Mouse (Mus musculus): Measurements from ENCODE around the gene Stx11. TPM values are rescaled to one million over a fixed set of nuclear protein-coding genes. Genes with fewer than 3 reads are reported as not detected.

The Stx11 gene
- polyA plus RNA-seq, 1 experiment from 2014 or later, result 2.0 TPM

DNA sequence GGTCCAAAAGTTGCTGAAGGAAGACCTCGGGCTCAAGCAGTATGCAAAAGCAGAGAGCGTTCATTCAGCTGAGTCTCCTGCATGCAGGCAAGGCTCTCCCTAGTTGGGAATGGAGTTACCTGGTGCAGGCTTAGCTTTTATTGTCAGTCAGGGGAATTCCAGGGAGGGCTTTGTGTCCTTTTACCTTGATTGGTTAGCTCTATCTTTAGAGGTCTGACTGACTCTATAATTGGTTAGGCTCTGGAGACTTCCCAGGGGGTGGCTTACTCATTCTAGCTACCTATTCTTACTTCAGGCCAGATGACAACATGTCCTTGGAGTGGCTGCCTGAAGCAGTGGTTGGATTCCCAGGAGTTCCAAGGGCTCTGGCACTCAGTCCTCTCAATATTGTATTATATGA, 54.2 kb downstream of the Stx11 start:
- DNase-seq (ENCODE audit: low spot score) (no peak), ATAC-seq (ENCODE audit: low FRiP score) (no peak)
- Histone ChIP-seq H3K4me2 (replicated peaks) (no peak overlapping the region), H3K27ac (no peak overlapping the region), H3K9ac (no peak overlapping the region), H3K9me3 (ENCODE audit: control insufficient read depth, low read length) (no peaks in the 10 kb centered on the region), H3K4me3 (replicated peaks; ENCODE audit: low read length) (no peak overlapping the region), H3K27me3 (ENCODE audit: control insufficient read depth, insufficient read depth, low read length) (no peaks in the 10 kb centered on the region), H3K36me3 (replicated peaks; ENCODE audit: control insufficient read depth, insufficient read depth) (no peaks in the 10 kb centered on the region), H3K4me1 (replicated peaks; ENCODE audit: control insufficient read depth, insufficient read depth, low read length) (no peaks in the 10 kb centered on the region)
- 88% methylated on average over 2 of the region's 2 CpGs for WGBS

DNA sequence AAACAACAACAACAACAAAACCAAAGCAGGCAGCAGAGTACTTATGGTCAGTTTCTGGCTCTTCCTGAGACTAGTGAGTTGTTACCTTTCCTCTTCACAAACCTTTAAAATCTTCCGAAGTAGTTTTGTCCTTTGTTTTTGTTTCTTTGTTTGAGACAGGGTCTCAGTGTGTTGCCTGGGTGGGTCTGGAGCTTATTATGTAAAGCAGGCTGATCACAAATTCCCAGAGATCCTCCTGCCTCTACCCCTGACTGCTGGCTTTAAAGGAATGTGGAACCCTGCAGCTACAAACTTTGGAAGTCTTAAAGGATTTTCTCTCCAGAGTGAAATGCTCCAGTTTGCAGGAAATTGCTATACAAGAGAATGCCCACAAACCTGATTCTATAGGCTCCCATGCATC, 54.9 kb downstream of the Stx11 start:
- H3K36me3 ChIP-seq (replicated peaks; ENCODE audit: control insufficient read depth, insufficient read depth), result no peaks in the 10 kb centered on the region
- no peak overlapping the region for H3K4me3 ChIP-seq (replicated peaks; ENCODE audit: low read length)
- H3K27ac ChIP-seq, result no peak overlapping the region
- H3K9me3 ChIP-seq (ENCODE audit: control insufficient read depth, low read length), result no peaks in the 10 kb centered on the region
- no peak overlapping the region for H3K4me2 ChIP-seq (replicated peaks)
- no peak overlapping the region for H3K9ac ChIP-seq
- 46% methylated on average over 1 of the region's 1 CpGs for WGBS
- H3K27me3 ChIP-seq (ENCODE audit: control insufficient read depth, insufficient read depth, low read length), result no peaks in the 10 kb centered on the region
- no peak for ATAC-seq (ENCODE audit: low FRiP score)
- DNase-seq (ENCODE audit: low spot score), result no peak
- H3K4me1 ChIP-seq (replicated peaks; ENCODE audit: control insufficient read depth, insufficient read depth, low read length), result no peaks in the 10 kb centered on the region

DNA sequence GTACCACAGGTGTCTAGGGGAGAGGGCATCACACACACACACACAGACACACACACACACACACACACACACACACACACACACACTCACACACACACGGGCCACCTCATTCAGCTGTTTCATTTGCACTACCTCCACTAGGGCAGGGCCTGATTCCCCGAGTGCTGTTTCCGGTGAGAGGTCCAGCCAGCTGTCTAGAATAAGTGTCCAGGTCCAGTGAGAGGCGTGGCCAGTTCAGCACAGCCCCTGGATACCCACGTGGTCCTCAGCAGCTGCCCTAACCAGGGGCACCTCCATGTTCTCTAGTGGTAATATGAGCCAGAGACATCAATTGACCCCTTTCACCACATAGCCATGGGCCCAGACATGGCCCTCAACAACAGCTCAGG, 60.0 kb downstream of the Stx11 start:
- H3K27ac ChIP-seq, result no peak overlapping the region
- no peak for ATAC-seq (ENCODE audit: low FRiP score)
- 76% methylated on average over 5 of the region's 5 CpGs for WGBS

DNA sequence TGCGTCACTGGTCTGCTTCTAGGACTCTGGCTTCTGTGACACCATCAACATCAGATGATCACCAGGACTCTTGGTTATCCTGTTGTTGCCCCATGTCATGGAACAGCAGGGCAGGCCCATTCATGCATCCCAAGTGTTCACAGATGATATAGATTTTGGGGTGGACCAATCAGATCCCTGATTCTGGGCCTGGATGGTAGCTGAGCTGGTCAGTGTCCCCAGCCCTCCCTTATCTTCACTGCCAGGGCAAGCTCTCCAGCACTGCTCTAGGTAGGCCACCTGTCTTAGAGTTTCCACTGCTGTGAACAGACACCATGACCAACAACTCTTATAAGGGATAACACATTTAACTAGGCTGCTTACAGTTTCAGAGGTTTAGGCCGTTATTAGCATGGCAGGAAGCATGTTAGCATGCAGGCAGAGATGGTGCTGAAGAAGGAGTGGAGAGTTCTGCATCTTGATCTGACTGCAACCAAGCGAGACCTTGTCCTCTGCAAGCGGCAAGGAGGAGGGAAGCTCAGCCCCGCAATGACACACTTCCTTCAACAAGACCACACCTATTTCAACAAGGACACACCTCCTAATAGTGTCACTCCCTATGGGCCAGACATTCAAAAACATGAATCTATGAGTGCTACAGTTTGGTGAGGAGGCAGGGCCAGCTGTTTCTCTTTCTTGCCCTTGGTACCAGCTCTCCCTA, 60.5 kb downstream of the Stx11 start:
- Histone ChIP-seq H3K4me3 (replicated peaks; ENCODE audit: low read length) (no peak overlapping the region), H3K36me3 (replicated peaks; ENCODE audit: control insufficient read depth, insufficient read depth) (no peaks in the 10 kb centered on the region), H3K4me2 (replicated peaks) (no peak overlapping the region), H3K9ac (no peak overlapping the region), H3K27me3 (ENCODE audit: control insufficient read depth, insufficient read depth, low read length) (no peaks in the 10 kb centered on the region), H3K27ac (no peak overlapping the region), H3K9me3 (ENCODE audit: control insufficient read depth, low read length) (no peaks in the 10 kb centered on the region), H3K4me1 (replicated peaks; ENCODE audit: control insufficient read depth, insufficient read depth, low read length) (no peaks in the 10 kb centered on the region)
- DNase-seq (ENCODE audit: low spot score), result no peak
- WGBS, result 88% methylated on average over 5 of the region's 5 CpGs
- ATAC-seq (ENCODE audit: low FRiP score), result no peak

More for the DNA sequence above, 60.0 kb downstream of the Stx11 start:
- no peaks in the 10 kb centered on the region for H3K4me1 ChIP-seq (replicated peaks; ENCODE audit: control insufficient read depth, insufficient read depth, low read length)
- no peaks in the 10 kb centered on the region for H3K36me3 ChIP-seq (replicated peaks; ENCODE audit: control insufficient read depth, insufficient read depth)
- DNase-seq (ENCODE audit: low spot score), result no peak
- no peak overlapping the region for H3K4me2 ChIP-seq (replicated peaks)
- no peaks in the 10 kb centered on the region for H3K9me3 ChIP-seq (ENCODE audit: control insufficient read depth, low read length)
- H3K9ac ChIP-seq, result no peak overlapping the region
- no peak overlapping the region for H3K4me3 ChIP-seq (replicated peaks; ENCODE audit: low read length)
- no peaks in the 10 kb centered on the region for H3K27me3 ChIP-seq (ENCODE audit: control insufficient read depth, insufficient read depth, low read length)

DNA sequence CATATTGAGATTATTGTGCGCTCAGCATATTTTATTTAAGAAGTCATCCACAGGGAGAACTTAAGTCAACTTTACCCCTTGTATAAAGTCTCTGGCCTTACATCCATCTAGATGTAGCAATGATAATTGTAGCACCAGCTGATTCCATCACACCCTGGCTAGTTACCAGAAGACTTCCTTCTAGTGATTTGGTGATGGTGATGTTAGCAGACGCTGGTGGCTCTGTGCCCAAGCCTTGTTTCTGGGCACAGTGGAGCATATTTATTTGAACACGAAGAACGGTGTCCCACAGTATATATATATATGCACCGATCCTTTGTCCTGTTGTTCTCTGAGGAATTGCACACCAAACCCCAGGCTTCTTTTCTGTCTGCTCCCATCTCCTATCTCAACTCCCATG, 64.2 kb downstream of the Stx11 start:
- no peaks in the 10 kb centered on the region for H3K27me3 ChIP-seq (ENCODE audit: control insufficient read depth, insufficient read depth, low read length)
- no peak overlapping the region for H3K27ac ChIP-seq
- no peak for DNase-seq (ENCODE audit: low spot score)
- no peak overlapping the region for H3K4me2 ChIP-seq (replicated peaks)
- no peak overlapping the region for H3K9ac ChIP-seq
- no peaks in the 10 kb centered on the region for H3K9me3 ChIP-seq (ENCODE audit: control insufficient read depth, low read length)
- 96% methylated on average over 5 of the region's 5 CpGs for WGBS
- no peaks in the 10 kb centered on the region for H3K36me3 ChIP-seq (replicated peaks; ENCODE audit: control insufficient read depth, insufficient read depth)
- H3K4me3 ChIP-seq (replicated peaks; ENCODE audit: low read length), result no peak overlapping the region
- no peaks in the 10 kb centered on the region for H3K4me1 ChIP-seq (replicated peaks; ENCODE audit: control insufficient read depth, insufficient read depth, low read length)
- no peak for ATAC-seq (ENCODE audit: low FRiP score)

DNA sequence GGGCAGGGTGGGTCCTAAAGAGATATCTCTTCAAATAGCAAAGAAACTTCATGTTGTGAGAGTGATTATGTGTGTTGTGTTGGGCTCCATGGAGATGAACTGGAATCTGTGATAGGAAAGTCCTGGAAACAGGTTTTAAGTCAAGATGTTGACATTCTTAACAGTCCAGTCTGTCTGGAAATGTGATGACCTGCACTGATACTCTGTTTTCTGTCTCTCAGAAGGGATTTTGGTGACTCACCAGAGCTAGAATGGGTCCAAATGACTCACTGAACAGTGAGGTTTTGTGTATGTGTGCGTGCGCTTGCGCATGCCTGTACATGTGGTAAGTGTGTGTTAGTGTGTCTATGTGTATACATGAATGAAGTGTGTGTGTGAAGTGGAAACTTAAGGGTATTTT, 70.8 kb downstream of the Stx11 start:
- DNase-seq (ENCODE audit: low spot score), result no peak

DNA sequence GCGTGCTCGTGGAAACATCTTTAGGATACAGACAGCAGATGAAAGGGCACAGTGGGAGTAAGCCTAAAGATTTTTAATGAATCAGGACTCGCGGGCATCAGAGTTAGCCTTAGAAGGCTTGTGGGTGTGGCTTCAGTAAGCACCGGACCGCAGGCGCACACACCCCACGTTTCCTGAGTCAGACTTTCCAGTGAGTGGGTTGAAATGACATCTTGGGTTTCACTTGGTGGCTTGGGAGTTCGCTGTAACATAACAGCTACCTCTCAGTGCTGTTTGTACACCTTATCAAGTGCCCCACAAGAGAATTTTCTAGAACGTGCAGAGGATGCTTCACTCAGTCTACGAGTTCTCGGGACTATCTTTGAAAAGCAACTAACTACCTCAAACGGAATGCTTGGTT, 75.7 kb downstream of the Stx11 start:
- Histone ChIP-seq H3K27ac (no peak overlapping the region), H3K9me3 (ENCODE audit: control insufficient read depth, low read length) (no peaks in the 10 kb centered on the region), H3K36me3 (replicated peaks; ENCODE audit: control insufficient read depth, insufficient read depth) (no peaks in the 10 kb centered on the region), H3K9ac (no peak overlapping the region), H3K4me2 (replicated peaks) (no peak overlapping the region), H3K4me3 (replicated peaks; ENCODE audit: low read length) (no peak overlapping the region), H3K4me1 (replicated peaks; ENCODE audit: control insufficient read depth, insufficient read depth, low read length) (no peaks in the 10 kb centered on the region), H3K27me3 (ENCODE audit: control insufficient read depth, insufficient read depth, low read length) (no peaks in the 10 kb centered on the region)
- DNase-seq (ENCODE audit: low spot score), result no peak
- 83% methylated on average over 13 of the region's 13 CpGs for WGBS
- ATAC-seq (ENCODE audit: low FRiP score), result no peak

More for the DNA sequence above, 70.8 kb downstream of the Stx11 start:
- H3K4me2 ChIP-seq (replicated peaks), result no peak overlapping the region
- no peak overlapping the region for H3K4me3 ChIP-seq (replicated peaks; ENCODE audit: low read length)
- H3K9me3 ChIP-seq (ENCODE audit: control insufficient read depth, low read length), result no peaks in the 10 kb centered on the region
- no peak for ATAC-seq (ENCODE audit: low FRiP score)
- H3K27ac ChIP-seq, result no peak overlapping the region
- no peak overlapping the region for H3K9ac ChIP-seq
- WGBS, result 98% methylated on average over 3 of the region's 3 CpGs
- H3K36me3 ChIP-seq (replicated peaks; ENCODE audit: control insufficient read depth, insufficient read depth), result no peaks in the 10 kb centered on the region
- H3K4me1 ChIP-seq (replicated peaks; ENCODE audit: control insufficient read depth, insufficient read depth, low read length), result no peaks in the 10 kb centered on the region
- H3K27me3 ChIP-seq (ENCODE audit: control insufficient read depth, insufficient read depth, low read length), result no peaks in the 10 kb centered on the region

Other genes starting within 250 kb of the Stx11 start
- 25.0 and 28.2 TPM in 2 replicates for gene Utrn, start 94.9 kb downstream of the Stx11 start, polyA plus RNA-seq (2014; fragmentation: Nextera tagmentation; extraction: Ambion mirVana)
- gene Sf3b5, start 41.0 kb upstream of the Stx11 start, polyA plus RNA-seq (2014; fragmentation: Nextera tagmentation; extraction: Ambion mirVana), result 25.9 and 28.1 TPM in 2 replicates
- 40.8 and 44.1 TPM in 2 replicates for gene Plagl1, start 96.2 kb upstream of the Stx11 start, polyA plus RNA-seq (2014; fragmentation: Nextera tagmentation; extraction: Ambion mirVana)
- not detected in 2 replicates for gene Zc2hc1b, start 213.7 kb upstream of the Stx11 start, polyA plus RNA-seq (2014; fragmentation: Nextera tagmentation; extraction: Ambion mirVana)
- 30.5 and 34.9 TPM in 2 replicates for gene Ltv1, start 228.9 kb upstream of the Stx11 start, polyA plus RNA-seq (2014; fragmentation: Nextera tagmentation; extraction: Ambion mirVana)